Mouse (Mus musculus) hindbrain, postnatal 0 days (tissue): ENCODE data around the gene Rhd. TPM values are rescaled to one million over a fixed set of nuclear protein-coding genes. Genes with fewer than 3 reads are reported as not detected.

ENCODE experiments used
- ATAC-seq: fragments of 200-750 bp; cut with Nextera tagmentation; 2 replicates; pipeline ENCODE4 v1.8.0; 2017; ENCODE audit warnings: mild to moderate bottlenecking, moderate TSS enrichment, moderate library complexity
- DNase-seq: peaks from one replicate; pipeline ENCODE4 v3.0.0-alpha.2; 2015; ENCODE audit warnings: low spot score
- H3K27ac ChIP-seq: fragments of 300-500 bp; sonication (generic); 2 replicates; pipeline ENCODE4 v1.5.1; 2014; ENCODE audit warnings: mild to moderate bottlenecking
- H3K27me3 ChIP-seq: fragments of 300-500 bp; sonication (generic); 2 replicates; pipeline ENCODE4 v1.6.1; 2014; ENCODE audit warnings: low read length, mixed read lengths; ENCODE audit not compliant: insufficient read depth
- H3K36me3 ChIP-seq: fragments of 300-500 bp; sonication (generic); 2 replicates; pipeline ENCODE4 v1.6.1; 2014; ENCODE audit warnings: low read length, mixed read lengths; ENCODE audit not compliant: insufficient read depth
- H3K4me1 ChIP-seq: fragments of 300-500 bp; sonication (generic); 2 replicates; pipeline ENCODE4 v1.6.1; 2014; ENCODE audit warnings: antibody characterized with exemption, low read length, mixed read lengths; ENCODE audit not compliant: insufficient read depth
- H3K4me2 ChIP-seq: fragments of 300-500 bp; sonication (generic); 2 replicates; pipeline ENCODE4 v1.6.1; 2014; ENCODE audit warnings: low read depth, mild to moderate bottlenecking, low read length, moderate library complexity, mixed read lengths
- H3K4me3 ChIP-seq: fragments of 300-500 bp; sonication (generic); 2 replicates; pipeline ENCODE4 v1.5.1; 2014; ENCODE audit warnings: low read length
- H3K9ac ChIP-seq: fragments of 300-500 bp; sonication (generic); replicated peaks from 2 replicates; pipeline ENCODE4 v1.6.1; 2014; ENCODE audit warnings: mild to moderate bottlenecking, low read length, moderate library complexity, mixed read lengths
- H3K9me3 ChIP-seq: fragments of 300-500 bp; sonication (generic); 2 replicates; pipeline ENCODE4 v1.6.1; 2016; ENCODE audit warnings: low read length, mixed read lengths
- CTCF ChIP-seq: IDR thresholded peaks from 2 replicates; pipeline ENCODE4 v1.5.1; 2016; ENCODE audit warnings: antibody characterized with exemption, control low read depth, low read depth
- WGBS: fragments of 180-500 bp; shearing (Covaris S2); extraction: QIAGEN DNeasy Blood & Tissue Kit; methylation state at CpG from one replicate; pipeline ENCODE4 v1.1.7; 2014; 5-methylcytosine and 5-hydroxymethylcytosine counted together
- polyA plus RNA-seq: library from polyadenylated mRNA; unstranded; fragments of >200 nt; fragmentation: Nextera tagmentation; extraction: Ambion mirVana; gene quantifications from 2 replicates; pipeline ENCODE4 v1.2.1, GENCODE M21; 2015
- total RNA-seq: library from RNA; depleted of rRNA; stranded (reverse); fragments of >200 nt; gene quantifications from 2 replicates; pipeline ENCODE4 v1.2.3, GENCODE M21; 2014

The Rhd gene
- total and polyA plus RNA-seq, 2 experiments from 2014 or later: 1.1 to 2.1 TPM

DNA sequence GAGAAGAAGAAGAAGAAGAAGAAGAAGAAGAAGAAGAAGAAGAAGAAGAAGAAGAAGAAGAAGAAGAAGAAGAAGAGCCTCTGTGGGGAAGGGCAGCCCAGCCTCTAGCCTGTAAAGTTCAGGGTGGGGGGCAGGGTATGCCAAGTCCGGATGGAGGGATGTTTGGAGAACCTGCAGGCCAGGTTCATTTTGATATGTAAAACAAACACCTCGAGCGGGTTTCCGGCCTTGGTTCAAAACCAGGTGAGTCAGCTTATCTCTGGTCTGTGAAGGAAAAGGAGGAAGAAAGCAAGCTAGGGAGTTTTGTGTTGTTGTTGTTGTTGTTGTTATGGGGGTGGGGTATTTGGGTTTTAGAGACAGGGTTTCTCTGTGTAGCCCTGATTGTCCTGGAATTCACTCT is 7.1 kb downstream of the Rhd start:
- no peaks in the 10 kb centered on the region for H3K4me1 ChIP-seq
- no peaks in the 10 kb centered on the region for H3K9me3 ChIP-seq
- no peak overlapping the region for H3K9ac ChIP-seq
- no peak overlapping the region for H3K27ac ChIP-seq
- ATAC-seq: no peak
- no peak overlapping the region for H3K4me3 ChIP-seq
- peaks cover 6% of the 10 kb centered on the region; the same call in 1 of the 2 replicates for H3K27me3 ChIP-seq
- no peak for DNase-seq
- no peaks in the 10 kb centered on the region for H3K36me3 ChIP-seq
- 49% methylated on average over 4 of the region's 4 CpGs for WGBS
- TF ChIP-seq CTCF: no peak
- no peak overlapping the region for H3K4me2 ChIP-seq

DNA sequence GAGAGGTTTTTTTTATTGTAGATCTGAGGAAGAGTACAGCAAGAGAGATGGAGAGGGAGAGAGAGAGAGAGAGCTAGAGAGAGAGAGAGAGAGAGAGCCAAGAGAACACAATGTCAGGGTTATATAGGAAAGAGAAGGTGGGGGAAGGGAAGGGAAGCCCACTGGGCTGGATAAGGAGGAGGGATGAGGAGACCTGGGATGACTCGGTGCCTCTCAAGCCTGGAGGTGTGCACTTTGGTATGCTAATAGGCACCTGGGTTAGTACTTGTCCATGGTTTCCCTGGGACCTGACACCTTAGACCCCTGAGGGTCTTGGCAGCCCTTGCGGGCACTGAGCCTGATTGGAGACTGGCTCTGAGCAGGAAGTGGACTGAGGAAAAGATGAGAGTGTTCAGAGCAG is 7.6 kb downstream of the Rhd start:
- TF ChIP-seq CTCF: no peak
- Histone ChIP-seq H3K9ac (no peak overlapping the region), H3K9me3 (no peaks in the 10 kb centered on the region), H3K4me3 (no peak overlapping the region), H3K36me3 (no peaks in the 10 kb centered on the region), H3K27me3 (peaks cover 6% of the 10 kb centered on the region; the same call in 1 of the 2 replicates), H3K27ac (no peak overlapping the region), H3K4me2 (no peak overlapping the region), H3K4me1 (no peaks in the 10 kb centered on the region)
- ATAC-seq: no peak
- no peak for DNase-seq
- 52% methylated on average over 2 of the region's 2 CpGs for WGBS

DNA sequence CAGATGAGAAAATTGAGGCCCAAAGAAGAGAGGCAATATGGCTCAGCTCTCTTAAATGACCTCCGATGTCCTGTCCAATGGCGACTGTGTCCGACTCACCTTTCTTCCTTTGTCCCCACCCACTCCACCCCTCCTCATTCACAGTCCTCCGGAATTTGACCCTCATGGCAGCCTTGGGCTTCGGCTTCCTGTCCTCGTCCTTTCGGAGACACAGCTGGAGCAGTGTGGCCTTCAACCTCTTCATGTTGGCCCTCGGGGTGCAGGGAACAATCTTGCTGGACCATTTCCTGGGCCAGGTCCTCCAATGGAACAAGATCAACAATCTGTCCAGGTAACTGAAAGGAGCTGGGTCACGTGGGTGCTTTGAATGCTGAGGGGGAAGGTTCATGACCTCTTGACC is 11.8 kb downstream of the Rhd start:
- ATAC-seq: no peak
- 84% methylated on average over 9 of the region's 9 CpGs for WGBS

DNA sequence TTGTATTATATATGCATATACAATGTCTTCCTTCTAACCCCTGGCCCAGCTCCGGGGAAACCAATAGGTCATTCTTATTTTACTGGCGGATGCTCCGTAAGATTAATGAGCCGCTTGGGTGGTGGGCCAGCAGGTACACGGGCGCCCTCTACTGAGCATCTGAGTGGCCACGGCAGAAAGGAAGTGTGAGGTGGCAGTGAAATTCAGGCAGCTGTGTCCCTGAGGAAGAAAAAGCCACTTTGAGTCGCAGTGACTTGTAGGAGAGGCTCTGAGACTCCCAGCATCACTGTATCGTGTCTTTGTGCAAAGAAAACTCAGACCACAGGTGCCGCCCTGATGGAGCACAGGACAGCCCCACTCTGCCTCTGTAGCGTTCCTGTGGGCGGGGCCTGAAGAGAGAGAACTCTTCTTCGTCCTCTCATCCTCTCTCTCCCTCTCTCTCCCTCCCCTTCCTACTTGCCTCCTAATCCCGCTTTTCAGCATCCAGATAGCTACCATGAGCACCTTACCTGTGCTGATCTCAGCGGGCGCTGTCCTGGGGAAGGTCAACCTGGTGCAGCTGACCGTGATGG is 15.2 kb downstream of the Rhd start:
- Histone ChIP-seq H3K27ac (no peak overlapping the region), H3K36me3 (no peaks in the 10 kb centered on the region), H3K9me3 (no peaks in the 10 kb centered on the region), H3K4me2 (peak overlapping the region; percentile 64), H3K9ac (no peak overlapping the region; the same call in 1 of the 2 replicates), H3K4me1 (peaks cover 5% of the 10 kb centered on the region; the same call in 1 of the 2 replicates), H3K27me3 (no peaks in the 10 kb centered on the region), H3K4me3 (peak overlapping the region; percentile 27)
- peak; percentile 82 for TF ChIP-seq CTCF
- ATAC-seq (0 out of 2 replicates have a peak, but pooled peaks have one; percentile 38), DNase-seq (peak; percentile 84)
- WGBS: 5% methylated on average over 17 of the region's 17 CpGs

More for the DNA sequence above, 11.8 kb downstream of the Rhd start:
- Histone ChIP-seq H3K9me3 (no peaks in the 10 kb centered on the region), H3K4me2 (no peak overlapping the region), H3K36me3 (no peaks in the 10 kb centered on the region), H3K27me3 (no peaks in the 10 kb centered on the region), H3K4me1 (peaks cover 5% of the 10 kb centered on the region; the same call in 1 of the 2 replicates), H3K9ac (no peak overlapping the region), H3K27ac (no peak overlapping the region), H3K4me3 (no peak overlapping the region)
- no peak for DNase-seq
- no peak for TF ChIP-seq CTCF

DNA sequence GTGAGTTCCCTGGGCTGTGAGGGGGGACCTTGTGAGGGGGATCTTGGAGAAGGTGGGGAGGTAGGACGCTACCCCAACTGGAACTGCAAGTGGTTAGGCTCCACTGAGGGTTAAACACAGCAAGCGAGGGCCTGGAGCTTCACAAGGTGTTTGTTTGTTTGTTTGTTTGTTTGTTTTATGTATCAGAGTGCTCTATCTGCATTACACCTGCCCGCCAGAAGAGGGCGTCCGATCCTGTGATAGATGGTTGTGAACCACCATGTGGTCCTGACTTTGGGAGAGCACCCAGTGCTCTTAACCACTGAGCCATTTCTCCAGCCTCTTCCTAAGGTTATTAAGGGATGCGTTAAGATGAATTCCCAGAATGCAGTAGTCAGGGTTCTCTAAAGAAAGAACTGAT is 15.7 kb downstream of the Rhd start:
- WGBS: 36% methylated on average over 6 of the region's 6 CpGs
- Histone ChIP-seq H3K4me3 (peak overlapping the region; percentile 27), H3K4me1 (peaks cover 5% of the 10 kb centered on the region; the same call in 1 of the 2 replicates), H3K9ac (no peak overlapping the region; the same call in 1 of the 2 replicates), H3K36me3 (no peaks in the 10 kb centered on the region), H3K9me3 (no peaks in the 10 kb centered on the region), H3K4me2 (peak overlapping the region; percentile 64), H3K27ac (no peak overlapping the region), H3K27me3 (no peaks in the 10 kb centered on the region)
- TF ChIP-seq CTCF: peak; percentile 63
- DNase-seq (peak; percentile 19), ATAC-seq (no peak)

DNA sequence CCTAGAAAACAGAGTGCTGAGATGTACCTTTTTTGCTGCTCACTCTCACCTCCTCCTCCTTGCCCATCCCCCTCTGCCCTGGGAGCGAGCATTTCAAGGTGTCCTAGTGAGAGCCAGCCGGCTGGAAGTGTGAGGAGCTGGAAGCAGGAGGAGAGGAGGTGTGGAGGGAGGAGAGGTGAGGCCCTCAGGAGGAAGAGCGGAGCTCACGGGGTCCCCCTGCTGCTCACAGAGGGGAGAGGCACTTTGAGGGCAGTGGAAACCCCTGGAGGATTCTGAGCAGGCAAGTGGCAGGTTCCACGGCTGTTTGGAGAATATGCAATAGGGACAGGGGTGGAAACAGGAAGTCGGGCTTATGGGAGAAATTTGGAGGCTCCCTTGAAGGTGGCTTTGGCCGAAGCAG is 18.9 kb downstream of the Rhd start:
- no peak overlapping the region for H3K27ac ChIP-seq
- no peaks in the 10 kb centered on the region for H3K36me3 ChIP-seq
- H3K27me3 ChIP-seq: no peaks in the 10 kb centered on the region
- H3K4me3 ChIP-seq: no peak overlapping the region
- no peak for ATAC-seq
- no peaks in the 10 kb centered on the region for H3K9me3 ChIP-seq
- H3K9ac ChIP-seq: no peak overlapping the region
- TF ChIP-seq CTCF: peak; percentile 57
- DNase-seq: peak; percentile 13
- WGBS: 38% methylated on average over 7 of the region's 7 CpGs
- peaks cover 5% of the 10 kb centered on the region; the same call in 1 of the 2 replicates for H3K4me1 ChIP-seq
- no peak overlapping the region for H3K4me2 ChIP-seq

DNA sequence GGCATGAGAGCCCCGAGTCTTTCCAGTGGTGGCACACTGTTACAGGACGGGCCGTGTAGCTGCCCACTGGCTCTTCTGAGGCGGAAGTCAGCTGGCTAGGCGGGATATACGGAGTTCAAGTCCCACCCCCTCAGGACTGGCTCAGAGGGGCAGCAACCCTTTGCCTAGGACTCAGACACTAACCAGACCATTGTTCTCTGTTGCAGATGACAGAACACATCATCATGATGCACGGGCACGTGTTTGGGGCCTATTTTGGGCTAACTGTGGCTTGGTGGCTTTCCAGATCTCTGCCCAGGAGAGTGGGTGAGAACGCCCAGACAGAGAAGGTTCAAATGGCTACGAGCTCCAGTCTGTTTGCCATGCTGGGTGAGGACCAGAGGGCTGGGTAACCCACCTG is 19.5 kb downstream of the Rhd start:
- Histone ChIP-seq H3K9ac (no peak overlapping the region), H3K27ac (no peak overlapping the region), H3K27me3 (no peaks in the 10 kb centered on the region), H3K9me3 (no peaks in the 10 kb centered on the region), H3K4me3 (no peak overlapping the region), H3K4me1 (peaks cover 5% of the 10 kb centered on the region; the same call in 1 of the 2 replicates), H3K4me2 (no peak overlapping the region), H3K36me3 (no peaks in the 10 kb centered on the region)
- DNase-seq (no peak), ATAC-seq (no peak)
- 87% methylated on average over 10 of the region's 10 CpGs for WGBS
- no peak for TF ChIP-seq CTCF
